Mouse (Mus musculus) cerebellum, adult 2 months (tissue): Measurements from ENCODE around the gene Paqr5.

ENCODE experiments used
- CTCF ChIP-seq: fragments of 200-500 bp; IDR thresholded peaks from 2 replicates; pipeline ENCODE4 v1.5.1; 2011; ENCODE audit warnings: low read depth, mild to moderate bottlenecking, control low read depth, low read length, moderate library complexity, borderline replicate concordance; ENCODE audit not compliant: insufficient read depth
- POLR2A ChIP-seq: fragments of 200-500 bp; IDR thresholded peaks from 2 replicates; pipeline ENCODE4 v1.6.1; 2011; ENCODE audit warnings: low read length, control low read depth, borderline replicate concordance; ENCODE audit not compliant: insufficient read depth

DNA sequence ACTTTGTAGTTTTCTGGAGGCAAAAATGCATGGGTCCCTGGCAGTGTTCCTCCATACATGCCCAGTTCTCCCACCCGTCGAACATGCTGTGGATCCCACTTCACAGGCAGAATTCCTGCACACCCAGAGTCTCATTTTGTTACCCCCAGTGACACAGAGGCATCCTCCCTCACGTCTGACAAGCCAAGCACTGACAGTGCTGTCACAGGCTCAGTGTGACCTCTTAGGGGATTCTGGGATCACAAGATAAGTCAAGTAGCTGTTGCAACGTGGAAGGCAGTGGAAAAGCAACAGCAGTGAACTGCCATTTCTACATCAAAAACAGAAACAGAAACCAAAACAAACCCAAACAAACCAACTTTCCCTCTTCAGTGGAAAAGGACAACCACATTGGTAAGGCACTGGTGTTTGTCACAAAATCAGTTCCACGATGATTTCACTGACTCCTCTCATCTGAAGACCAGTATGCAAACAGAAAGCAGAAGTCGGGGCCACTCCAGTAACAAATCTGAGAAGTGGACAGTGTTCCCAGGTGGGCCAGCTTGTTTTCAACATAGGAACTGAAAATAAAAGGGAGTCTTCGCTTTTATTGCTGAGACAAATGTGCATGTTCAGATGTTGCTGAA is 31.3 kb upstream of the Paqr5 start:
- TF ChIP-seq POLR2A: no peak
- TF ChIP-seq CTCF: no peak
